Mouse (Mus musculus): Measurements from ENCODE around the gene Hivep3. TPM values are rescaled to one million over a fixed set of nuclear protein-coding genes. Genes with fewer than 3 reads are reported as not detected.
A peak's percentile ranks its signal among the peaks of the same experiment; 100 is the strongest.

Hivep3 gene
- polyA plus RNA-seq, 1 experiment from 2014 or later: 8.2 TPM

GRCm38 (mm10) chr4:119921022-119921717 is 187.6 kb downstream of the Hivep3 start:
- no peaks in the 10 kb centered on the region for H3K4me1 ChIP-seq (ENCODE audit: control insufficient read depth, insufficient read depth, low read length)
- DNase-seq (ENCODE audit: low spot score) (no peak), ATAC-seq (ENCODE audit: low read depth) (no peak)
- no peak overlapping the region for H3K27ac ChIP-seq (replicated peaks; ENCODE audit: low read depth, low read length)
- 83% methylated on average over 12 of the region's 12 CpGs for WGBS
- H3K9me3 ChIP-seq (ENCODE audit: control insufficient read depth, low read length): no peaks in the 10 kb centered on the region
- no peak overlapping the region for H3K4me3 ChIP-seq (ENCODE audit: low read depth, low read length)
- no peak overlapping the region for H3K4me2 ChIP-seq (ENCODE audit: low read depth, low read length)
- H3K36me3 ChIP-seq (ENCODE audit: control insufficient read depth, insufficient read depth, low read length): no peaks in the 10 kb centered on the region
- H3K27me3 ChIP-seq (replicated peaks; ENCODE audit: control insufficient read depth, insufficient read depth, low read length): no peaks in the 10 kb centered on the region
- H3K9ac ChIP-seq (ENCODE audit: low read depth, low read length): no peak overlapping the region

DNA sequence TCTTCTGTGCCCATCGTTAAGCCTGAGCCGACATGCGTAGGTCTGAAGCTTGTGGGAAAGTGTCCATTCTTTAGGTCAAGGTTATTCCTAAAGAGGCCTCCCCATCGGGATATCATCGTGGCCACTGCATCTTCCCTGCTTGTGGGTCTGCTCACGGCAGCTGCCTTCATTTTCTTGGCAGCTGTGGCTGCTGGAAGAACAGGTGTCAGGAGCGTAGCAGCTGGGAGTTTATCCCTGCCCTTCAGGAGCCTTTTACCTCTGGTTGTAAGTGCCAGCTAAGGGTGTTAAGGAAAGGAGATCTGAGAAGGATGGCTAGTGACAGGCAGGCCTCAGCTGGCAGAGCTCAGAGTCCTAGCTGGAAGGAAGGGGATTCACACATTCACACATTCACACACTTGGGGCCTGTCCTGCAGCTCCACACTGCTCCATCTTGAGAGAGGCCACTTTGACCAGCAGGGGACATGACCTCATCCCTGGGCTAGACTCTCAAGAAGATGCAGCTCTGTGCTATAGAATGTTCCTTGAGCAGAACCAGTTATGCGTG is 188.2 kb downstream of the Hivep3 start:
- DNase-seq (ENCODE audit: low spot score) (no peak), ATAC-seq (ENCODE audit: low read depth) (peak; percentile 44; the same call in 1 of the 2 replicates)
- Histone ChIP-seq H3K36me3 (ENCODE audit: control insufficient read depth, insufficient read depth, low read length) (no peaks in the 10 kb centered on the region), H3K9ac (ENCODE audit: low read depth, low read length) (no peak overlapping the region), H3K4me1 (ENCODE audit: control insufficient read depth, insufficient read depth, low read length) (no peaks in the 10 kb centered on the region), H3K4me3 (ENCODE audit: low read depth, low read length) (no peak overlapping the region), H3K27me3 (replicated peaks; ENCODE audit: control insufficient read depth, insufficient read depth, low read length) (no peaks in the 10 kb centered on the region), H3K27ac (replicated peaks; ENCODE audit: low read depth, low read length) (no peak overlapping the region), H3K9me3 (ENCODE audit: control insufficient read depth, low read length) (no peaks in the 10 kb centered on the region), H3K4me2 (ENCODE audit: low read depth, low read length) (no peak overlapping the region)
- 84% methylated on average over 8 of the region's 8 CpGs for WGBS

DNA sequence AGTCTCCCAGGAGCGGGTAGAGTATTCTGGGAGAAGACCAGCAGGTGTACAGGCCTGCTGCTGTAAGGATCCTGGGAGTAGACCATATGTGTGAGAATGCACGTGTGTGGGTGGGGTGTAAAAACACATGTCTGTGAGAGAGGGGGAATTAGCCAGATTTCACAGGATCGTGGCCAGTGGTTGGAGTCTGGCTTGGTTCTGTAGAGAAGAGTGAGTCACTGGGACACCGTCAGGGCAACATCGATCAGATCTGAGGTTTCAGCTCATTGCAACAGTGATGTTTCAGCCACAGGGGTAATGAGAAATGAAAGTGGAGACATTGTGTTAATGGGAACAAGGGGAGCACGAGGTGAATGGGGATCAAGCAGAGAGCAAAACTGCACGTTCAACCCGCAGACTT is 189.4 kb downstream of the Hivep3 start:
- Histone ChIP-seq H3K4me1 (ENCODE audit: control insufficient read depth, insufficient read depth, low read length) (no peaks in the 10 kb centered on the region), H3K9ac (ENCODE audit: low read depth, low read length) (no peak overlapping the region), H3K9me3 (ENCODE audit: control insufficient read depth, low read length) (no peaks in the 10 kb centered on the region), H3K4me3 (ENCODE audit: low read depth, low read length) (no peak overlapping the region), H3K27me3 (replicated peaks; ENCODE audit: control insufficient read depth, insufficient read depth, low read length) (no peaks in the 10 kb centered on the region), H3K4me2 (ENCODE audit: low read depth, low read length) (no peak overlapping the region), H3K27ac (replicated peaks; ENCODE audit: low read depth, low read length) (no peak overlapping the region), H3K36me3 (ENCODE audit: control insufficient read depth, insufficient read depth, low read length) (no peaks in the 10 kb centered on the region)
- DNase-seq (ENCODE audit: low spot score) (no peak), ATAC-seq (ENCODE audit: low read depth) (no peak)
- 89% methylated on average over 8 of the region's 8 CpGs for WGBS

DNA sequence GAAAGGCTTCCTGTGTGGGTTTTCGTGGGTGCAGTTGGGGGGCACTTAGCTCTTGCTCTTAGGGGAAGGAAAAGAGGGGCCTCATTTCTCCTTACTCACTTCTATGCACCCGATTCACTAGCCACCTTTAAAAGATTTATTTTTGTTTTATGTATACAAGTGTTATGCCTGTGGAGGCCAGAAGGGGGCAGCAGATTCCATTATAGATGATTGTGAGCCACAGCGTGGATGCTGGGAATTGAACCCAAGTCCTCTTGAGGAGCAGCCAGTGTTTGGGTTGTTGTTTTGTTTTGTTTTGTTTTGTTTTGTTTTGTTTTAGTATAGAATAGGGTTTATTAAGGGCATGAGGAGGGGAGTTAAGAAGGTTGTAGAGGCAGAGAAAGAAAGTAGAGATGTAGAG is 189.8 kb downstream of the Hivep3 start:
- Histone ChIP-seq H3K27ac (replicated peaks; ENCODE audit: low read depth, low read length) (no peak overlapping the region), H3K27me3 (replicated peaks; ENCODE audit: control insufficient read depth, insufficient read depth, low read length) (no peaks in the 10 kb centered on the region), H3K9me3 (ENCODE audit: control insufficient read depth, low read length) (no peaks in the 10 kb centered on the region), H3K4me2 (ENCODE audit: low read depth, low read length) (no peak overlapping the region), H3K36me3 (ENCODE audit: control insufficient read depth, insufficient read depth, low read length) (no peaks in the 10 kb centered on the region), H3K4me1 (ENCODE audit: control insufficient read depth, insufficient read depth, low read length) (no peaks in the 10 kb centered on the region), H3K9ac (ENCODE audit: low read depth, low read length) (no peak overlapping the region), H3K4me3 (ENCODE audit: low read depth, low read length) (no peak overlapping the region)
- no peak for DNase-seq (ENCODE audit: low spot score)
- WGBS: 87% methylated on average over 3 of the region's 3 CpGs
- ATAC-seq (ENCODE audit: low read depth): no peak

DNA sequence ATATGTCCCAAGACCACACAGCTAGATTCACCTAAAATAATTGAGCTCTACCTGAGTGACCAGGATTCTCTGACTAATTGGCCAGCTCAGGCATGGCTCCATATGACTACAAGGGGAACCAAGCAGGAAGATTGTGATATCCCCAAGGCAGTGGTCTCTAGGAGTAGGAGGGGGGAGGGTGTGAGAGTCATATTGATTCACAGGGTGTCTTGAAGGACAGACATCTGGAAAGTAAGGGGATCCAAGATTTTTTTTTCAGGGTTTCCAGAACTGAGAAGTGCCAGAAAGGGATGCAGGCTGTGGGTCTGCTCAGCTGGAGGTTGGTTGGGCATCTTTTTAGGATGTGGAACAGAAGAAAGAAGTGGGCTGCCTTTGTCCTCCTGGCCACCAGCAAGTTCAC is 191.5 kb downstream of the Hivep3 start:
- no peak overlapping the region for H3K9ac ChIP-seq (ENCODE audit: low read depth, low read length)
- no peak overlapping the region for H3K4me3 ChIP-seq (ENCODE audit: low read depth, low read length)
- H3K27ac ChIP-seq (replicated peaks; ENCODE audit: low read depth, low read length): no peak overlapping the region
- DNase-seq (ENCODE audit: low spot score): no peak
- no peak overlapping the region for H3K4me2 ChIP-seq (ENCODE audit: low read depth, low read length)
- no peaks in the 10 kb centered on the region for H3K36me3 ChIP-seq (ENCODE audit: control insufficient read depth, insufficient read depth, low read length)
- no peak for ATAC-seq (ENCODE audit: low read depth)
- H3K27me3 ChIP-seq (replicated peaks; ENCODE audit: control insufficient read depth, insufficient read depth, low read length): no peaks in the 10 kb centered on the region
- H3K9me3 ChIP-seq (ENCODE audit: control insufficient read depth, low read length): no peaks in the 10 kb centered on the region
- no peaks in the 10 kb centered on the region for H3K4me1 ChIP-seq (ENCODE audit: control insufficient read depth, insufficient read depth, low read length)

DNA sequence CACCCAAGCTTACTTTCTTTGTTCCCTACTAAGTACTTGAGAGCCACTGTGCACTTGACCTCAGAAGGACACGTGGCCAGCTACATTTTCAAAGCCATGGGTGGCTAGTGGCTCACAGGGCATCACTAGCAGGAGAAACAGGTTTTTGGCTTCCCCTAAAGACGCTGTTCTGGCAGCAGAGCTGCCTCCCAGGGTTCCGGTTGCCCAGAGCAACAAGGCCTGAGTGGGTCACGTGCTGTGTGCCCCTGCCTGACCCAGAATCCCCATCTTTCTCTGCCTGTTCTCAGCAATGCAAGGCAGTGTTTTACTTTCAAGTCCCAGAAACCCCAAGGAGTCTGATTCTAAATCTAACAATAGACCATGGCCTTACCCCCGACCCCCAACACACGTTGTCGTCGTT is 198.3 kb downstream of the Hivep3 start:
- no peaks in the 10 kb centered on the region for H3K4me1 ChIP-seq (ENCODE audit: control insufficient read depth, insufficient read depth, low read length)
- WGBS: 53% methylated on average over 8 of the region's 8 CpGs
- peak; percentile 47; the same call in 1 of the 2 replicates for ATAC-seq (ENCODE audit: low read depth)

GRCm38 (mm10) chr4:119932549-119933257 is 199.1 kb downstream of the Hivep3 start:
- Histone ChIP-seq H3K9ac (ENCODE audit: low read depth, low read length) (no peak overlapping the region), H3K36me3 (ENCODE audit: control insufficient read depth, insufficient read depth, low read length) (no peaks in the 10 kb centered on the region), H3K27me3 (replicated peaks; ENCODE audit: control insufficient read depth, insufficient read depth, low read length) (no peaks in the 10 kb centered on the region), H3K4me1 (ENCODE audit: control insufficient read depth, insufficient read depth, low read length) (0 out of 2 replicates have a peak, but pooled peaks cover 1% of the 10 kb centered on the region), H3K4me3 (ENCODE audit: low read depth, low read length) (no peak overlapping the region), H3K4me2 (ENCODE audit: low read depth, low read length) (no peak overlapping the region), H3K9me3 (ENCODE audit: control insufficient read depth, low read length) (no peaks in the 10 kb centered on the region), H3K27ac (replicated peaks; ENCODE audit: low read depth, low read length) (no peak overlapping the region)
- no peak for DNase-seq (ENCODE audit: low spot score)
- 60% methylated on average over 13 of the region's 13 CpGs for WGBS
- ATAC-seq (ENCODE audit: low read depth): no peak

More for the DNA sequence above, 198.3 kb downstream of the Hivep3 start:
- no peak overlapping the region for H3K4me3 ChIP-seq (ENCODE audit: low read depth, low read length)
- no peaks in the 10 kb centered on the region for H3K27me3 ChIP-seq (replicated peaks; ENCODE audit: control insufficient read depth, insufficient read depth, low read length)
- no peak overlapping the region for H3K4me2 ChIP-seq (ENCODE audit: low read depth, low read length)
- no peaks in the 10 kb centered on the region for H3K36me3 ChIP-seq (ENCODE audit: control insufficient read depth, insufficient read depth, low read length)
- no peak overlapping the region for H3K9ac ChIP-seq (ENCODE audit: low read depth, low read length)
- no peak overlapping the region for H3K27ac ChIP-seq (replicated peaks; ENCODE audit: low read depth, low read length)
- no peaks in the 10 kb centered on the region for H3K9me3 ChIP-seq (ENCODE audit: control insufficient read depth, low read length)
- no peak for DNase-seq (ENCODE audit: low spot score)

DNA sequence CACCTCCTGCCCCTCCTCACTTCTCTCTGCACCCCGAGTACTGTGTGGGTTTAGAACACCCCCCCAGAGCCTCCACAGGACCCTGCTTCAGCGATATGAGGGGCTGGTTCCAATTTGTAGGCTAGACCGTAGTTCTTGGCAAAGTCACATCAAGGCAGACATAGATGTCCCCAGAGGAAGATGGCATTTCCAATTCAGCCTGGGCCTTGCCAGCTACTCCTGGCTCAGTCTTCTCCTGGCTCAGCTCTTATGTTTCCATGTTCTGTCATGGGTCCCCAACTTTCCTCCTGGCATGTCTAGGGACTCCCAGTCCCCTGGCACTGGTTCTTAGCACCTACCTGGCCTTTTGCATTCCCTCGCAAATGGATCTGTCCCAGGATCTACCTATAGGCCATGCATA is 201.3 kb downstream of the Hivep3 start:
- Histone ChIP-seq H3K27me3 (replicated peaks; ENCODE audit: control insufficient read depth, insufficient read depth, low read length) (no peaks in the 10 kb centered on the region), H3K9me3 (ENCODE audit: control insufficient read depth, low read length) (no peaks in the 10 kb centered on the region), H3K4me1 (ENCODE audit: control insufficient read depth, insufficient read depth, low read length) (peaks cover 5% of the 10 kb centered on the region; the same call in 1 of the 2 replicates), H3K4me3 (ENCODE audit: low read depth, low read length) (no peak overlapping the region), H3K36me3 (ENCODE audit: control insufficient read depth, insufficient read depth, low read length) (no peaks in the 10 kb centered on the region), H3K4me2 (ENCODE audit: low read depth, low read length) (no peak overlapping the region), H3K9ac (ENCODE audit: low read depth, low read length) (no peak overlapping the region), H3K27ac (replicated peaks; ENCODE audit: low read depth, low read length) (no peak overlapping the region)
- WGBS: 68% methylated on average over 4 of the region's 4 CpGs
- no peak for ATAC-seq (ENCODE audit: low read depth)
- DNase-seq (ENCODE audit: low spot score): no peak
